Mouse (Mus musculus) embryonic facial prominence, embryonic 13.5 days (tissue): ENCODE measurements around the gene Cplane1. TPM values are rescaled to one million over a fixed set of nuclear protein-coding genes. Genes with fewer than 3 reads are reported as not detected.
A peak's percentile ranks its signal among the peaks of the same experiment; 100 is the strongest.

Source experiments
- ATAC-seq: fragments of 200-750 bp; cut with Nextera tagmentation; 2 replicates; pipeline ENCODE4 v1.8.0; 2017; ENCODE audit warnings: low read depth; ENCODE audit not compliant: insufficient number of reproducible peaks, insufficient read depth, low FRiP score, low TSS enrichment
- H3K27ac ChIP-seq: fragments of 300-500 bp; sonication (generic); 2 replicates; pipeline ENCODE4 v1.5.1; 2015; ENCODE audit warnings: moderate library complexity, mild to moderate bottlenecking, inconsistent platforms
- H3K27me3 ChIP-seq: fragments of 300-500 bp; sonication (generic); 2 replicates; pipeline ENCODE4 v1.6.1; 2015; ENCODE audit warnings: mild to moderate bottlenecking, inconsistent platforms
- H3K36me3 ChIP-seq: fragments of 300-500 bp; sonication (generic); 2 replicates; pipeline ENCODE4 v1.6.1; 2015; ENCODE audit warnings: mild to moderate bottlenecking, inconsistent platforms
- H3K4me1 ChIP-seq: fragments of 300-500 bp; sonication (generic); 2 replicates; pipeline ENCODE4 v1.6.1; 2015; ENCODE audit warnings: inconsistent platforms
- H3K4me2 ChIP-seq: fragments of 300-500 bp; sonication (generic); 2 replicates; pipeline ENCODE4 v1.6.1; 2015; ENCODE audit warnings: moderate library complexity, mild to moderate bottlenecking, inconsistent platforms
- H3K4me3 ChIP-seq: fragments of 300-500 bp; sonication (generic); 2 replicates; pipeline ENCODE4 v1.5.1; 2015; ENCODE audit warnings: mild to moderate bottlenecking, inconsistent platforms
- H3K9ac ChIP-seq: fragments of 300-500 bp; sonication (generic); 2 replicates; pipeline ENCODE4 v1.6.1; 2015; ENCODE audit warnings: mild to moderate bottlenecking, inconsistent platforms
- H3K9me3 ChIP-seq: fragments of 300-500 bp; sonication (generic); 2 replicates; pipeline ENCODE4 v1.6.1; 2016; ENCODE audit warnings: inconsistent platforms
- WGBS: fragments of 180-500 bp; shearing (Covaris S2); methylation state at CpG from one replicate; pipeline ENCODE4 v1.1.7; 2015; ENCODE audit warnings: mixed read lengths; 5-methylcytosine and 5-hydroxymethylcytosine counted together
- polyA plus RNA-seq: library from polyadenylated mRNA; unstranded; fragments of >200 nt; fragmentation: Nextera tagmentation; extraction: Ambion mirVana; gene quantifications from 2 replicates; pipeline ENCODE4 v1.2.1, GENCODE M21; 2015

The Cplane1 gene
- polyA plus RNA-seq: 15.4 and 16.0 TPM in 2 replicates

DNA sequence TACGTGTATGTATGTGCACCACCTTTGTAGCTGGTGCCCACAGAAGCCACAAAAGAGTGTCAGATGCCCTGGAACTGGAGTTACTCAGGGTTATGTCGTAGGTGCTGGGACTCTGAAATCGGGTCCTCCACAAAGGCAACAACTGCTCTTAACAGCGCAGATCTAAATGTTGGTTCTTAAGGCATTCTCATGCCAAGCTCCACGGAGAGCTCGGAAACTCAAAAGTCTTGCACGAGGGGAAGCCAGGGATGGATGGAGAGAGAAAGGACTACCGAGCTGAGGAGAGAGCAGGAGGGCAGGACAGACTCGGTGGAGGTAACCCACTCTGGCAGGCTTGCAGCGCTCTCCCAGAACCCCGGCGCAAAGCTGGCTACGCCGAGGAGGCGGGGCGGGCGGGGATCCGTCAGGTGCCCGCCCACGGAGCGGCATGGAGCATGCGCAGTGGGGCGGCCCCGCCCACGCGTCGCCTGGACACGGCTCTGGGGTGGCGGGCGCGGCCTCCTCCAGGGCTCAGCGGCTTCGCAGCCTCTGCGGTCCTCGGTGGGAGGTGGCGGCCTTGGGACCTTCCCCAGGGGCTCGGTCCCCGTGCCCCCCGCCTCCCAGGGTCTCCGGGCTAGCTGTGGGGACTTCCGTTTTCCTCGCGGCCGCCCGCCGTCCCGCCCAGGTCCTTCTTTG lies at the start of gene Cplane1:
Cplane1 (plus strand) TSS at position 516 of the 675 bp plus-strand sequence.
- under 1% methylated on average over 47 of the region's 47 CpGs for whole genome bisulfite sequencing
- Histone ChIP-seq H3K4me2 (peak within 1 kb of the TSS; percentile 59), H3K27ac (peak within 1 kb of the TSS; percentile 85), H3K4me1 (peaks cover 4% of the 10 kb centered on the region; the same call in 1 of the 2 replicates), H3K9ac (peak within 1 kb of the TSS; percentile 96), H3K9me3 (no peaks in the 10 kb centered on the region), H3K27me3 (no peaks in the 10 kb centered on the region), H3K4me3 (peak within 1 kb of the TSS; percentile 94), H3K36me3 (peaks cover 20% of the 10 kb centered on the region)
- peak; percentile 98 for ATAC-seq

- no peaks in the 10 kb centered on the region for H3K27me3 ChIP-seq
- H3K9me3 ChIP-seq: no peaks in the 10 kb centered on the region
- H3K4me2 ChIP-seq: no peak overlapping the region
- H3K4me1 ChIP-seq: no peaks in the 10 kb centered on the region
- peaks cover 80% of the 10 kb centered on the region for H3K36me3 ChIP-seq
- H3K27ac ChIP-seq: no peak overlapping the region
- H3K4me3 ChIP-seq: no peak overlapping the region
- no peak overlapping the region for H3K9ac ChIP-seq
- ATAC-seq: no peak
- 74% methylated on average over 1 of the region's 1 CpGs for WGBS
These were observed 39.6 kb upstream of the Cplane1 start for GRCm38 (mm10) chr15:8129281-8129680.

DNA sequence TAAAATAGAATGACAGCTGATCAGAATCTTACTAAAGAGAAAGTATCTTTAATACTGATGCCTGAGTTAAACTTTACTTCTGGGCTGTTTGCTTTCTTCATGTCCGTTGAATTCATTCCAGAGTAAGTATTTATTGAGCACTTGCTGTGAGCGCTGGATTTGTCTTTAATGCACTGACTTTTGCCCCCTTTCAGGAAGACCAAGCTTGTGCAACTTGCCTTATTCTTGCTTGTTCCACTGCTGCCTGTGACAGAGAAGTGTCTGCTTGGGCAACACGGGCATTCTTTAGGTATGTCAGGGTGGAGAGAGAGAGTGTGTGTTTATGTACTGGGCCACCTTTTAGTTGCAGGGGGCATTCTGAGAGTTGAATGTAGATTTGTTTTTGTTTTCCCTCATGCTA lies 37.6 kb upstream of the Cplane1 start:
- Histone ChIP-seq H3K27me3 (no peaks in the 10 kb centered on the region), H3K27ac (no peak overlapping the region), H3K4me2 (no peak overlapping the region), H3K4me1 (no peaks in the 10 kb centered on the region), H3K9me3 (no peaks in the 10 kb centered on the region), H3K9ac (no peak overlapping the region), H3K4me3 (no peak overlapping the region), H3K36me3 (peaks cover 93% of the 10 kb centered on the region)
- no peak for ATAC-seq
- 95% methylated on average over 3 of the region's 3 CpGs for WGBS

- Histone ChIP-seq H3K27me3 (no peaks in the 10 kb centered on the region), H3K4me1 (no peaks in the 10 kb centered on the region), H3K9me3 (no peaks in the 10 kb centered on the region), H3K36me3 (peaks cover 92% of the 10 kb centered on the region), H3K4me3 (no peak overlapping the region), H3K9ac (no peak overlapping the region), H3K27ac (no peak overlapping the region), H3K4me2 (no peak overlapping the region)
- no peak for ATAC-seq
These were observed 37.1 kb upstream of the Cplane1 start for GRCm38 (mm10) chr15:8131761-8132160.

DNA sequence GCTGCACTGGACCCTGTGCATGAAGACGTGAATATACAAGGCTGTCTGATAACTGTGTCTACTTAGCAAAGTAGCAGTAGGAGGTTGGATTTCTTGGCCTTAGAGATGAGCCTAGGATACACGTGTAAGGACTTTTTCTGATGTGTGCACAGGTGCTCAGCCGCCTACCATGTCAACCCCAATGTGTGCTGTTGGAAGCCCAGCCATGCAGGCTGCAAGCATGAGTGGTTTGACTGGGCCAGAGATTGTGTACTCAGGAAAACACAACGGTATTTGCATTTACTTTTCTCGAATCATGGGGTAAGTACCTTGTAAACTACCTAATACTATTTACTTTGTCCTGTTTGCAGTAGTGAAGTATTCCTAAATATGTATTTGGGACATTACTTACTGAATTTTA lies 33.3 kb upstream of the Cplane1 start:
- Histone ChIP-seq H3K4me3 (no peak overlapping the region), H3K9me3 (no peaks in the 10 kb centered on the region), H3K4me1 (no peaks in the 10 kb centered on the region), H3K27me3 (no peaks in the 10 kb centered on the region), H3K36me3 (peaks cover 92% of the 10 kb centered on the region), H3K4me2 (no peak overlapping the region), H3K27ac (no peak overlapping the region), H3K9ac (no peak overlapping the region)
- WGBS: 91% methylated on average over 5 of the region's 5 CpGs
- ATAC-seq: no peak

- no peak for ATAC-seq
- Histone ChIP-seq H3K27ac (no peak overlapping the region), H3K4me3 (no peak overlapping the region), H3K27me3 (no peaks in the 10 kb centered on the region), H3K9ac (no peak overlapping the region), H3K4me1 (no peaks in the 10 kb centered on the region), H3K4me2 (no peak overlapping the region), H3K36me3 (peaks cover 48% of the 10 kb centered on the region), H3K9me3 (no peaks in the 10 kb centered on the region)
- WGBS: 94% methylated on average over 1 of the region's 1 CpGs
These were observed 7.1 kb upstream of the Cplane1 start for GRCm38 (mm10) chr15:8161841-8162240.

GRCm38 (mm10) chr15:8169266-8169746 lies 400 bp downstream of the Cplane1 start:
- Histone ChIP-seq H3K27me3 (no peaks in the 10 kb centered on the region), H3K4me3 (peak overlapping the region; percentile 94), H3K9me3 (no peaks in the 10 kb centered on the region), H3K27ac (peak overlapping the region; percentile 85), H3K4me2 (peak overlapping the region; percentile 59), H3K36me3 (peaks cover 23% of the 10 kb centered on the region), H3K4me1 (peaks cover 4% of the 10 kb centered on the region; the same call in 1 of the 2 replicates), H3K9ac (peak overlapping the region; percentile 96)
- ATAC-seq: peak; percentile 27
- under 1% methylated on average over 25 of the region's 25 CpGs for WGBS

- ATAC-seq: no peak
- no peaks in the 10 kb centered on the region for H3K9me3 ChIP-seq
- no peaks in the 10 kb centered on the region for H3K4me1 ChIP-seq
- H3K4me3 ChIP-seq: no peak overlapping the region
- H3K27me3 ChIP-seq: no peaks in the 10 kb centered on the region
- no peak overlapping the region for H3K27ac ChIP-seq
- H3K9ac ChIP-seq: no peak overlapping the region
- peaks cover 70% of the 10 kb centered on the region for H3K36me3 ChIP-seq
- H3K4me2 ChIP-seq: no peak overlapping the region
- 92% methylated on average over 3 of the region's 3 CpGs for WGBS
These were observed 20.7 kb downstream of the Cplane1 start for GRCm38 (mm10) chr15:8189563-8189962.

DNA sequence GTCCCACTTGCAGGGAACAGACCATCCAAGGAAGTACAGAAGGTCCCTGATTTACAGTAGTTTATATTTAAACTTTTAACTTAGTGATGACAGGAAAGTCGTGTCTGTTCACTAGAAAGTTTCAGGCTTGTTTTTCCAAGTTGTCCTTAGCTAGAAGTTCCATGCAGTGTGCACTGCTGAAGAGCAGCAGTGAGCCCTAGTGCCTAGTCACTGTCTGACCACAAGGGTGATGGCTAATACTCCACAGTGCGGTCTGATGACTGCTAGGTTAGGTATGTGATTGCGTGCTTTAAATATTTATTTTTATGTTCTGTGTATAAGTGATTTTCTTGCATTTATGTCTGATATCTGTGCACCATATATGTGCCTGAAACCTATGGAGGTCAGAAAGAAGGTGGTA lies 21.5 kb downstream of the Cplane1 start:
- Histone ChIP-seq H3K27ac (no peak overlapping the region), H3K36me3 (peaks cover 78% of the 10 kb centered on the region), H3K4me2 (no peak overlapping the region), H3K27me3 (no peaks in the 10 kb centered on the region), H3K4me1 (no peaks in the 10 kb centered on the region), H3K4me3 (no peak overlapping the region), H3K9ac (no peak overlapping the region), H3K9me3 (no peaks in the 10 kb centered on the region)
- WGBS: 91% methylated on average over 3 of the region's 3 CpGs
- ATAC-seq: no peak

- H3K4me3 ChIP-seq: no peak overlapping the region
- no peak for ATAC-seq
- no peaks in the 10 kb centered on the region for H3K27me3 ChIP-seq
- H3K27ac ChIP-seq: no peak overlapping the region
- H3K9ac ChIP-seq: no peak overlapping the region
- H3K36me3 ChIP-seq: peaks cover 70% of the 10 kb centered on the region
- H3K4me2 ChIP-seq: no peak overlapping the region
- H3K9me3 ChIP-seq: no peaks in the 10 kb centered on the region
- H3K4me1 ChIP-seq: no peaks in the 10 kb centered on the region
These were observed 31.4 kb downstream of the Cplane1 start for GRCm38 (mm10) chr15:8200317-8200716.

- no peaks in the 10 kb centered on the region for H3K27me3 ChIP-seq
- H3K36me3 ChIP-seq: peaks cover 73% of the 10 kb centered on the region
- H3K4me3 ChIP-seq: no peak overlapping the region
- WGBS: 89% methylated on average over 6 of the region's 6 CpGs
- H3K9ac ChIP-seq: no peak overlapping the region
- no peak overlapping the region for H3K27ac ChIP-seq
- ATAC-seq: no peak
- no peaks in the 10 kb centered on the region for H3K4me1 ChIP-seq
- H3K9me3 ChIP-seq: no peaks in the 10 kb centered on the region
- H3K4me2 ChIP-seq: no peak overlapping the region
These were observed 39.5 kb downstream of the Cplane1 start for GRCm38 (mm10) chr15:8208362-8208761.

GRCm38 (mm10) chr15:8214811-8215210 lies 45.9 kb downstream of the Cplane1 start:
- ATAC-seq: no peak
- H3K27ac ChIP-seq: no peak overlapping the region
- H3K9ac ChIP-seq: no peak overlapping the region
- no peak overlapping the region for H3K4me2 ChIP-seq
- no peaks in the 10 kb centered on the region for H3K9me3 ChIP-seq
- H3K27me3 ChIP-seq: no peaks in the 10 kb centered on the region
- no peaks in the 10 kb centered on the region for H3K4me1 ChIP-seq
- WGBS: 92% methylated on average over 13 of the region's 13 CpGs
- H3K36me3 ChIP-seq: peaks cover 70% of the 10 kb centered on the region
- H3K4me3 ChIP-seq: no peak overlapping the region
